Mouse (Mus musculus): ENCODE measurements around the gene Poglut1. TPM values are rescaled to one million over a fixed set of nuclear protein-coding genes. Genes with fewer than 3 reads are reported as not detected.

Gene Poglut1
- polyA plus RNA-seq, 1 experiment from 2014 or later = 7.2 TPM

DNA sequence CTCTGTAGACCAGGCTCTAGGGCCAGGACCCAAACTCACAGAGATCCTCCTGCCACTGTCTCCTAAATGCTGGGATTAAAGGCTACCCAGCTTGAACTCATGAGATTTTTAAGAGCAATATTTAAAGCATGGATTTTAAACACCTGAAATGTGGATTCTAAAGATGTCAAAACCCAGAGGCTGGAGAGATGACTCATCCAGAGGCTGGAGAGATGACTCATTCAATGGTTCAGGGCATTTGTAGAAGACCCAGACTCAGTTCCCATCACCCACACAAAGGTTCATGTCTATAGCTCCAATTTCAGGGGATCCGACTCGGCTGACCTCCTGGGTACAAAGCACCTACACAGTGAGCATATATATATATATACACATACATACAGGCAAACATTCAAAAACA lies 30.9 kb downstream of the Poglut1 start:
- peaks cover 10% of the 10 kb centered on the region for H3K36me3 ChIP-seq (ENCODE audit: control insufficient read depth, insufficient read depth)
- H3K4me3 ChIP-seq (ENCODE audit: low read depth, low read length) = no peak overlapping the region
- peaks cover 12% of the 10 kb centered on the region for H3K4me1 ChIP-seq (ENCODE audit: control insufficient read depth, low read depth, low read length)
- no peak for ATAC-seq (ENCODE audit: low read depth)
- H3K9ac ChIP-seq (ENCODE audit: low read depth, low read length) = no peak overlapping the region
- no peaks in the 10 kb centered on the region for H3K9me3 ChIP-seq (replicated peaks; ENCODE audit: control insufficient read depth, low read length)
- 91% methylated on average over 2 of the region's 2 CpGs for WGBS (ENCODE audit: insufficient replicate concordance)
- no peaks in the 10 kb centered on the region for H3K27me3 ChIP-seq (ENCODE audit: control insufficient read depth, insufficient read depth, low read depth, low read length)
- H3K4me2 ChIP-seq (ENCODE audit: low read depth, low read length) = no peak overlapping the region
- no peak overlapping the region for H3K27ac ChIP-seq (ENCODE audit: low read length)

- Histone ChIP-seq H3K4me1 (ENCODE audit: control insufficient read depth, low read depth, low read length) (no peaks in the 10 kb centered on the region), H3K9me3 (replicated peaks; ENCODE audit: control insufficient read depth, low read length) (no peaks in the 10 kb centered on the region), H3K27me3 (ENCODE audit: control insufficient read depth, insufficient read depth, low read depth, low read length) (no peaks in the 10 kb centered on the region), H3K36me3 (ENCODE audit: control insufficient read depth, insufficient read depth) (peaks cover 4% of the 10 kb centered on the region; the same call in 1 of the 2 replicates), H3K9ac (ENCODE audit: low read depth, low read length) (no peak overlapping the region), H3K4me2 (ENCODE audit: low read depth, low read length) (no peak overlapping the region), H3K4me3 (ENCODE audit: low read depth, low read length) (no peak overlapping the region), H3K27ac (ENCODE audit: low read length) (no peak overlapping the region)
- ATAC-seq (ENCODE audit: low read depth) = no peak
- 88% methylated on average over 2 of the region's 2 CpGs for WGBS (ENCODE audit: insufficient replicate concordance)
These were observed 39.2 kb downstream of the Poglut1 start for GRCm38 (mm10) chr16:38510846-38511245.

- WGBS (ENCODE audit: insufficient replicate concordance) = 67% methylated on average over 4 of the region's 4 CpGs
- Histone ChIP-seq H3K27ac (ENCODE audit: low read length) (no peak overlapping the region), H3K9ac (ENCODE audit: low read depth, low read length) (no peak overlapping the region), H3K4me3 (ENCODE audit: low read depth, low read length) (no peak overlapping the region), H3K36me3 (ENCODE audit: control insufficient read depth, insufficient read depth) (peaks cover 7% of the 10 kb centered on the region; the same call in 1 of the 2 replicates), H3K9me3 (replicated peaks; ENCODE audit: control insufficient read depth, low read length) (no peaks in the 10 kb centered on the region), H3K27me3 (ENCODE audit: control insufficient read depth, insufficient read depth, low read depth, low read length) (no peaks in the 10 kb centered on the region), H3K4me2 (ENCODE audit: low read depth, low read length) (no peak overlapping the region), H3K4me1 (ENCODE audit: control insufficient read depth, low read depth, low read length) (no peaks in the 10 kb centered on the region)
- ATAC-seq (ENCODE audit: low read depth) = 0 out of 2 replicates have a peak, but pooled peaks have one; percentile 30
These were observed 43.9 kb downstream of the Poglut1 start for GRCm38 (mm10) chr16:38506041-38506634.

- H3K9me3 ChIP-seq (replicated peaks; ENCODE audit: control insufficient read depth, low read length) = no peaks in the 10 kb centered on the region
- no peak overlapping the region for H3K9ac ChIP-seq (ENCODE audit: low read depth, low read length)
- H3K36me3 ChIP-seq (ENCODE audit: control insufficient read depth, insufficient read depth) = peaks cover 7% of the 10 kb centered on the region; the same call in 1 of the 2 replicates
- H3K4me2 ChIP-seq (ENCODE audit: low read depth, low read length) = no peak overlapping the region
- no peaks in the 10 kb centered on the region for H3K4me1 ChIP-seq (ENCODE audit: control insufficient read depth, low read depth, low read length)
- no peak for ATAC-seq (ENCODE audit: low read depth)
- H3K4me3 ChIP-seq (ENCODE audit: low read depth, low read length) = no peak overlapping the region
- H3K27ac ChIP-seq (ENCODE audit: low read length) = no peak overlapping the region
- 65% methylated on average over 4 of the region's 4 CpGs for WGBS (ENCODE audit: insufficient replicate concordance)
- no peaks in the 10 kb centered on the region for H3K27me3 ChIP-seq (ENCODE audit: control insufficient read depth, insufficient read depth, low read depth, low read length)
These were observed 46.5 kb downstream of the Poglut1 start for GRCm38 (mm10) chr16:38503528-38503927.

DNA sequence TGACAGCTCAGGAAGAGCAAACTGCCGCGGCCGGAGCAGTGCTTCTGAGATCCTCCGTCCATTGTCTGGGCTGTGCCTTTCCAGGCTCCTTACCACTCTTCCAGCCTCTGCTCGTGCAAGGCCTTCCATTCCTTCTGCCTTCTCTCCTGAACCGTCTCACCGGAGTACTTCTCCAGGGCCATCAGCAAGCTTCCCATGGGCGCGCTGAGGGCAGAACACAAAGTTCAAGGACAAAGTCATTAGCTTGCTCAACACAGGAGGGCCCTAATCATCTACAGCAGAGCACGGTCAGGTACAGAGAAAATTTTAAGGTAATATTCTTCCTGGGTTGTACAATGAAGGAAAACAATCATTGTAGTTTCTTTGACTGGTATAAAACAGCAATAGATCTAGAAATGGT lies 47.6 kb downstream of the Poglut1 start:
- no peaks in the 10 kb centered on the region for H3K4me1 ChIP-seq (ENCODE audit: control insufficient read depth, low read depth, low read length)
- H3K36me3 ChIP-seq (ENCODE audit: control insufficient read depth, insufficient read depth) = peaks cover 12% of the 10 kb centered on the region
- H3K27ac ChIP-seq (ENCODE audit: low read length) = no peak overlapping the region
- no peak for ATAC-seq (ENCODE audit: low read depth)
- no peak overlapping the region for H3K4me3 ChIP-seq (ENCODE audit: low read depth, low read length)
- WGBS (ENCODE audit: insufficient replicate concordance) = 79% methylated on average over 10 of the region's 10 CpGs
- no peak overlapping the region for H3K9ac ChIP-seq (ENCODE audit: low read depth, low read length)
- no peaks in the 10 kb centered on the region for H3K27me3 ChIP-seq (ENCODE audit: control insufficient read depth, insufficient read depth, low read depth, low read length)
- no peak overlapping the region for H3K4me2 ChIP-seq (ENCODE audit: low read depth, low read length)
- no peaks in the 10 kb centered on the region for H3K9me3 ChIP-seq (replicated peaks; ENCODE audit: control insufficient read depth, low read length)

DNA sequence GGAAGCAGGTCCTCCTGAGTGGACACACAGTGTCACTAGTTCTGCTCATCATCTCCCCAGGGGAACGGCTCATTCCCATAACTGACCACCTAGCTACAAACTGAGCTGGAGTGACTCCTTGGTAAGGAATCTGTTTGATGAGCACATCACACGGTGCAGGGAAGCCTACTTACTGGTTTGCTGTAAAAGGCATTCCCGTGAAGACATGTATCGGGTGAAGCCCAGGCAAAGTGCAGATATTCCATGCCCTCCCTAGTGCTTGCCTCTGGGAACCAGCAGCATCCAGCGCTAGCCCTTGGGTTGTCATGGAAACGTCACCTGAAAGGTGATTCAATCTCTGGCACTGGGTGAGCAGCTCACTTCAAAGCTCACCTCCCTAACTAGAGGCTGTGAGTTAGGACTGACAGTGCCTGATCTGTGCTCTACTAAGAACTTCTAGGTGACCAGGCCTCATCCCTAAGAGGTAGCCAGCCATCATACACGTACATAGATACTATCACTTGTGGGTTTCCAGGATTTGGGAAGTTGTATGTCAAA lies 53.4 kb downstream of the Poglut1 start:
- no peaks in the 10 kb centered on the region for H3K27me3 ChIP-seq (ENCODE audit: control insufficient read depth, insufficient read depth, low read depth, low read length)
- no peak for ATAC-seq (ENCODE audit: low read depth)
- peaks cover 8% of the 10 kb centered on the region for H3K36me3 ChIP-seq (ENCODE audit: control insufficient read depth, insufficient read depth)
- no peaks in the 10 kb centered on the region for H3K4me1 ChIP-seq (ENCODE audit: control insufficient read depth, low read depth, low read length)
- no peaks in the 10 kb centered on the region for H3K9me3 ChIP-seq (replicated peaks; ENCODE audit: control insufficient read depth, low read length)
- WGBS (ENCODE audit: insufficient replicate concordance) = 73% methylated on average over 7 of the region's 7 CpGs
- H3K9ac ChIP-seq (ENCODE audit: low read depth, low read length) = no peak overlapping the region
- H3K4me3 ChIP-seq (ENCODE audit: low read depth, low read length) = no peak overlapping the region
- no peak overlapping the region for H3K4me2 ChIP-seq (ENCODE audit: low read depth, low read length)
- no peak overlapping the region for H3K27ac ChIP-seq (ENCODE audit: low read length)

DNA sequence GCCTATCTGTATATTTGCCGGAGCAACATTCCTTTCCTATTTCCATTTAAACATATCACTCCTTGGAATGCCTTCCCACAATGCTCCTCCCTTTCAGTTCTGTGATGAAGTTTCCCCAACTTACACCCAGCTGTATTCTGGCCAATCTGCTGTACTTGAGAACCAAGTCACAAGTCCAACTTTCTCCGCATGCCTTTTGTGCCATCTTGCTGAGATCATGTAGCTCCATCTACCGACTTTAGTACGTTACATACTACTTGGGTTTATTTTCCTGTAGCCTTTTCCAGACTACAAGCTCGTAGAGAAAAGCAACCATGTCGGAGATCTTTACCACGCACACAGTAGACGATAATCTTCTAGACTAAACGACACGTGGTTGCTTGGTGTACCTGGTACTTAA lies 56.2 kb downstream of the Poglut1 start:
- H3K9ac ChIP-seq (ENCODE audit: low read depth, low read length) = no peak overlapping the region
- no peaks in the 10 kb centered on the region for H3K27me3 ChIP-seq (ENCODE audit: control insufficient read depth, insufficient read depth, low read depth, low read length)
- no peak for ATAC-seq (ENCODE audit: low read depth)
- H3K4me3 ChIP-seq (ENCODE audit: low read depth, low read length) = no peak overlapping the region
- H3K4me2 ChIP-seq (ENCODE audit: low read depth, low read length) = no peak overlapping the region
- H3K4me1 ChIP-seq (ENCODE audit: control insufficient read depth, low read depth, low read length) = no peaks in the 10 kb centered on the region
- H3K36me3 ChIP-seq (ENCODE audit: control insufficient read depth, insufficient read depth) = peaks cover 6% of the 10 kb centered on the region
- H3K27ac ChIP-seq (ENCODE audit: low read length) = no peak overlapping the region
- no peaks in the 10 kb centered on the region for H3K9me3 ChIP-seq (replicated peaks; ENCODE audit: control insufficient read depth, low read length)
- 73% methylated on average over 10 of the region's 10 CpGs for WGBS (ENCODE audit: insufficient replicate concordance)

- no peak overlapping the region for H3K9ac ChIP-seq (ENCODE audit: low read depth, low read length)
- no peak overlapping the region for H3K4me3 ChIP-seq (ENCODE audit: low read depth, low read length)
- H3K36me3 ChIP-seq (ENCODE audit: control insufficient read depth, insufficient read depth) = peaks cover 2% of the 10 kb centered on the region
- no peak overlapping the region for H3K27ac ChIP-seq (ENCODE audit: low read length)
- no peaks in the 10 kb centered on the region for H3K9me3 ChIP-seq (replicated peaks; ENCODE audit: control insufficient read depth, low read length)
- no peaks in the 10 kb centered on the region for H3K27me3 ChIP-seq (ENCODE audit: control insufficient read depth, insufficient read depth, low read depth, low read length)
- H3K4me1 ChIP-seq (ENCODE audit: control insufficient read depth, low read depth, low read length) = no peaks in the 10 kb centered on the region
- WGBS (ENCODE audit: insufficient replicate concordance) = 56% methylated on average over 3 of the region's 3 CpGs
- ATAC-seq (ENCODE audit: low read depth) = no peak
- H3K4me2 ChIP-seq (ENCODE audit: low read depth, low read length) = no peak overlapping the region
These were observed 57.5 kb downstream of the Poglut1 start for GRCm38 (mm10) chr16:38492551-38492950.

DNA sequence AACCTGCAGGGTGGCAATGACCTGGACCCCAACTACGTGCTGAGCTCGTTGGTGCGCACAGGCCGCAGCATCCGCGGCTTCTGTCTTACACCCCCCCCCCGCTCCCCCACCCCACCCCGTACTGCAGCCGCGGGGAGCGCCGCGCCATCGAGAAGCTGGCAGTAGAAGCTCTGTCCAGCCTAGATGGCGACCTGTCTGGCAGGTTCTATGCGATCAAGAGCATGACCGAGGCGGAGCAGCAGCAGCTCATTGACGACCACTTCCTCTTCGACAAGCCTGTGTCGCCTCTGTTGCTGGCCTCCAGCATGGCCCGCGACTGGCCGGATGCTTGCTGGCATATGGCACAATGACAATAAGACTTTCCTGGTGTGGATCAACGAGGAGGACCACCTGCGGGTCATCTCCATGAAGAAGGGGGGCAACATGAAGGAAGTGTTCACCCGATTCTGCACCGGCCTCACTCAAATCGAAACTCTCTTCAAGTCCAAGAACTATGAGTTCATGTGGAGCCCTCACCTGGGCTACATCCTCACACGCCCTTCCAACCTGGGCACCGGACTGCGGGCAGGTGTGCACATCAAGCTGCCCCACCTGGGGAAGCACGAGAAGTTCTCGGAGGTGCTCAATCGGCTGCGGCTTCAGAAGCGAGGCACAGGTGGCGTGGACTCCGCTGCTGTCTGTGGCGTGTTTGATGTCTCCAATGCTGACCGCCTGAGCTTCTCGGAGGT lies 66.3 kb downstream of the Poglut1 start:
- no peak overlapping the region for H3K27ac ChIP-seq (ENCODE audit: low read length)
- 21% methylated on average over 42 of the region's 42 CpGs for WGBS (ENCODE audit: insufficient replicate concordance)
- H3K9me3 ChIP-seq (replicated peaks; ENCODE audit: control insufficient read depth, low read length) = no peaks in the 10 kb centered on the region
- H3K9ac ChIP-seq (ENCODE audit: low read depth, low read length) = no peak overlapping the region
- H3K4me2 ChIP-seq (ENCODE audit: low read depth, low read length) = peak overlapping the region; percentile 70
- ATAC-seq (ENCODE audit: low read depth) = no peak
- H3K27me3 ChIP-seq (ENCODE audit: control insufficient read depth, insufficient read depth, low read depth, low read length) = peaks cover 19% of the 10 kb centered on the region
- H3K4me1 ChIP-seq (ENCODE audit: control insufficient read depth, low read depth, low read length) = peaks cover 15% of the 10 kb centered on the region
- no peaks in the 10 kb centered on the region for H3K36me3 ChIP-seq (ENCODE audit: control insufficient read depth, insufficient read depth)
- H3K4me3 ChIP-seq (ENCODE audit: low read depth, low read length) = peak overlapping the region; percentile 45
